Mouse (Mus musculus) ovary, adult 18-20 months (tissue): ENCODE results near the gene Ctsh.
"Not testable (repeated sequence)": the region's sequence is repeated elsewhere in the genome, so short reads cannot be mapped to it uniquely, and the experiment has no call there.

Experiments
- DNase-seq: peaks from one replicate; pipeline ENCODE4 v3.0.0; 2022; ENCODE audit warnings: low spot score, mixed read lengths

Gene Ctsh

GRCm38 (mm10) chr9:90053852-90054251, at the start of gene Ctsh:
Gene Ctsh (plus strand): TSS chr9:90054152.
- DNase-seq = no peak

- DNase-seq = no peak
These were observed 47.5 kb upstream of the Ctsh start for GRCm38 (mm10) chr9:90006432-90006831.

- DNase-seq = no peak
These were observed 46.9 kb upstream of the Ctsh start for GRCm38 (mm10) chr9:90007094-90007493.

GRCm38 (mm10) chr9:90008138-90008537, 45.8 kb upstream of the Ctsh start:
- no peak for DNase-seq

- DNase-seq = no peak
These were observed 42.1 kb upstream of the Ctsh start for GRCm38 (mm10) chr9:90011849-90012248.

GRCm38 (mm10) chr9:90014649-90015048, 39.3 kb upstream of the Ctsh start:
- no peak for DNase-seq

- no peak for DNase-seq
These were observed 37.7 kb upstream of the Ctsh start for GRCm38 (mm10) chr9:90016204-90016603.

GRCm38 (mm10) chr9:90020866-90021265, 33.1 kb upstream of the Ctsh start:
- DNase-seq = no peak

GRCm38 (mm10) chr9:90021442-90021841, 32.5 kb upstream of the Ctsh start:
- DNase-seq = no peak

GRCm38 (mm10) chr9:90027709-90028108, 26.2 kb upstream of the Ctsh start:
- no peak for DNase-seq

- no peak for DNase-seq
These were observed 20.0 kb upstream of the Ctsh start for GRCm38 (mm10) chr9:90033922-90034321.

GRCm38 (mm10) chr9:90035168-90035567, 18.8 kb upstream of the Ctsh start:
- no peak for DNase-seq

- DNase-seq = no peak
These were observed 18.2 kb upstream of the Ctsh start for GRCm38 (mm10) chr9:90035794-90036193.

GRCm38 (mm10) chr9:90036313-90036712, 17.6 kb upstream of the Ctsh start:
- no peak for DNase-seq

GRCm38 (mm10) chr9:90038535-90038934, 15.4 kb upstream of the Ctsh start:
- DNase-seq = no peak

- DNase-seq = no peak
These were observed 13.0 kb upstream of the Ctsh start for GRCm38 (mm10) chr9:90040916-90041315.

GRCm38 (mm10) chr9:90041556-90041955, 12.4 kb upstream of the Ctsh start:
- DNase-seq = no peak

GRCm38 (mm10) chr9:90042906-90043305, 11.0 kb upstream of the Ctsh start:
- DNase-seq = not testable (repeated sequence)

- no peak for DNase-seq
These were observed 8.8 kb upstream of the Ctsh start for GRCm38 (mm10) chr9:90045191-90045590.

GRCm38 (mm10) chr9:90047937-90048627, 5.9 kb upstream of the Ctsh start:
- no peak for DNase-seq

GRCm38 (mm10) chr9:90054371-90055145, 606 bp downstream of the Ctsh start:
- DNase-seq = peak; percentile 63

- DNase-seq = no peak
These were observed 1.5 kb downstream of the Ctsh start for GRCm38 (mm10) chr9:90055409-90055808.

- no peak for DNase-seq
These were observed 2.0 kb downstream of the Ctsh start for GRCm38 (mm10) chr9:90055911-90056310.

- no peak for DNase-seq
These were observed 2.8 kb downstream of the Ctsh start for GRCm38 (mm10) chr9:90056716-90057115.
